Mouse (Mus musculus) left cerebral cortex, adult 9 months (tissue): ENCODE measurements around the gene Efna5.
A peak's percentile ranks its signal among the peaks of the same experiment; 100 is the strongest.

Experiments used
- DNase-seq, 2 experiments: peaks; one replicate each; pipeline ENCODE4 v3.0.0; 2022; ENCODE audit warnings: low spot score in 2 of 2

Gene Efna5

DNA sequence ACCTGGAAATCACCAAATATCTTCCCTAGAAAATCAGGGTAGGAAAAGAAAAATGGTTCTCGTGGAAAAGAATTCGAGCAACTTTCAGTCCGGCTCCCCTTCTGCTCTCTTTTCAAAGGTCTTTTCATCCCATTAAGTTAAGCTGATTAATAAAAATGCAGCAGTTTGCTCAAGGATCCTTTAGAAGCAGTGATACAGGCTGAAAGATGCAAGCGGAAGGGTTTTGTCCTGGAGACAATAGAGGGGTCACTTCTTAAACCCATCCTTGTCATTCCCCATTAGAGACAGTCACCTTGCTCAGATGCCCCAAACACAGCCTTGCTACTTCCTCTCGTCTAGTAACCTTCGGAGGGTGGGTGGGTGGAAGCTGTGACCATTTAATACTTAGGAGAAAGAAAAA, 27.4 kb downstream of the Efna5 start:
- DNase-seq, result no peak

DNA sequence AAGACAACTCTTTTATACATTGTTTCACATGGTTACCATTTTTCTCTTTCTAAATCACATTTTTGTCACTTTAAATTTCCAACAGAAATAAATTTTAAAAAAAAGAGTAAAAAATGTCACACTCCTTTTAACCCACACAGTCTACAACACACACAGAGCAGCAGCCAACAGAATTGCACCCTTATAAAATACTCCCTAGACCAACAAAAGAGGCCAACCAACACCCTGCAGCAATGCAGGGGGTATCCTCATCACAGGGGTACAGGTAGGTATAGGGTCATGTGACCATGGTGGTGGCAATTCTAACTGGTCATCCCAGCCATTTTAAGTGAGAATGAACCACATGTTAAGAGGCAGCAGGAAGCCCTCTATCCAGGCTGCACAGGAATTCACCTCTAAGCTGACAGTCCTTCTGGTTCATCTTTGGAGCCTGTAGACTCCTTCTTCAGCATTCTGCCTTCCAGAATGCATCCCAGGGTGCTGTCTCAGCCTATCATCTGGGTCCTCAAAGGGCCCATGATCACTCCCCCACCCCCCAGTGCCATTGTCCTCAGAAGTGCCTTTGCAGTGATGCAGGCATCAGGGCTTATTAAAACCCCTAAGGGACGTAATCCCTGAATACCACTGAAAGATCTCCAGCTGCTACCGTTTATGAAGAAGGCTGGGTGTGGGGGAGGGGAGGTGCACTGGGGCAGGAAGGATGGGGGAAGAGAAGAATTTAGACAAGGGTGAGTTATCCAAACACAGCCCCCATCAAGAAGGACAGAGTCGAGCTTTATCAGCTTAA, 28.1 kb downstream of the Efna5 start:
- DNase-seq, result no peak

DNA sequence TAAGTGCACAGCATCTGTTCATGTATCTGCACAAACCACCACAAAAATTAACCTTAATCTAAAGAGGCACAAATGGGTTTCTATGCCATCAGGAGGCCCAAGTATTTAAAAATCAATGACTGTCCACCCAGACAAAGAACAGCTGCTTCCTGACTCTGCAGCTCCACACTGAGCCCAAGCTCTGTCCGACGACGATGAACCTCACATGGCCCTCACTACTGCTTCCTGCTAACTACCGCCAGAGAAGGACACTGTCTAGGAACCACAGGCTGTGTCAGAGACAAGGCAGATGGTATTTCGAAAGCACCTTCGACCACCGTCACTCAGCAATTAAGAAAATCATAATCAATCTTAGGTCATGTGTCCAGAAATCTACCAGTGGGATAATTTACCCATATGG, 29.8 kb downstream of the Efna5 start:
- DNase-seq, result no peak

DNA sequence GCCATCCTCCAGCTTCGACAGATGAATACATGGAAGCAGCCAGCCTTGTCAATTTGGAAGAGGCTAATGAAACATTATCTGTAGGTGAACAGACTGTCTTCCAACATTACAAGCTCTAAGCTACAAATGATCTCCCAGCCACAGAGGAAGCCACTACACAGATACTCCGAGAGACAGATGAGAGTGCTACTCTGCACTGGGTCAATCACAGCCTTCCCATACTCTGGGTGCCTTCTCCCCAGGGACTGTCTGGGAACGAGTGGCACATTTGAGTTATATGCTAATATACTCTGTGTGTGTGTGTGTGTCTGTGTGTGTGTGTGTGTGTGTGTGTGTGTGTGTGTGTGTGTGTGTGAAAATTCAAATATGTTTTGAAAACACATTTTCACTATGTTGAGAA, 30.5 kb downstream of the Efna5 start:
- DNase-seq, result no peak

DNA sequence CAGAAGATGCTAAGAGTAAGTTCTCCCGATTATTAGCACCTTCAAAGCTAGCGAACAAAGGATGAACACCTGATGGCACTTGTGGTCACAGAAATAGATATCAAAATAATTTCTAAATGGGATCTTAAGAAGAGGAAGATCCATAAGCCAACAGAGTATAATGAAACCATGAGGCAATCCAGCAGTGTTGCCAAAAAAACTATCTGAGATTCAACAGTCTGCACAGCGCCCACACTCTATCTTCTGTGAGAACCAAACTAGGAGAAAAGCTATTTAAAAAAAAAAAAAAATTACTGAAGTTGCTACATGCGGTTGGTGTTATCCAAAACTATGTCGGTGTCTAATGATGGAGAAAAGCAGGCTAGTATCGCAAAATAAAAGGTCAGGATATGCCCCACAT, 31.4 kb downstream of the Efna5 start:
- DNase-seq, result peak in 1 of 2 experiments; percentile 40

DNA sequence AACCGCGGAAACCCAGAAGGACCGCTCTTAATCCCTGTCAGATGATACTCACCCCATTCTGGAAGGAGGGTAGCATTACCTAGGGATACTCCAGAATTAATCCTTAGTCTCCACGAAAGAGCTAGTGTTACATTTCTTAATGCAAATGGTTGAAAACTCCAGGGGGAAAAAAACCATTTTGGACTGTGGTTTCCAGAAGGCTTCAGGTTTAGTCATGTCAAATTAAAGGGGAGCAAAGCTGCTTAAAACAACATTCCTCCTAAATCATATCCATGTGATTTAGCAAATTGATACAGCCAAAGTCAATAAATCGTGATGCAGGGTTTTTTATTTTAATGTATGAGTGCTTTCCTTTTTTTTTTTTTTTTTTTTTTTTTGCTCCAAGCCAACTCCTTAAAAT, 35.5 kb downstream of the Efna5 start:
- no peak for DNase-seq

DNA sequence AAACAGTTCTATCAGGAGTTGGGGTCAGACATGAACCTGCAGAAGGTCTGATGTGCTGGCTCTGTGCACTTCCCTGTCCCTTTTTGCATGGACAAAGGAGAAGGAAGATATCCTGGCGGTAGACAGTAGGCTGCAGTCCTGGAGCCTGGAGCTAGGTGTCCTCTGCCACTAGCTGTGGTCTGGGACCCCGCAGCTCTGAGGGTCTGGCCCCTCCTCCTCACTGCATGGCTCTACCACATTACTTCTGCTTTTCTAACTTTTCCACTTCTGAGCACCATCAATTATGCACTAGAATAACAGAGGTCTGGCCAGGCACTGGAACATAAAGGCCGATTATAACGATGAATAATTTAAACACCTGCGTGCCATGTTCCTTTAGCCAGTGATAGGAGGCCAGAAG, 36.8 kb downstream of the Efna5 start:
- DNase-seq, result no peak

DNA sequence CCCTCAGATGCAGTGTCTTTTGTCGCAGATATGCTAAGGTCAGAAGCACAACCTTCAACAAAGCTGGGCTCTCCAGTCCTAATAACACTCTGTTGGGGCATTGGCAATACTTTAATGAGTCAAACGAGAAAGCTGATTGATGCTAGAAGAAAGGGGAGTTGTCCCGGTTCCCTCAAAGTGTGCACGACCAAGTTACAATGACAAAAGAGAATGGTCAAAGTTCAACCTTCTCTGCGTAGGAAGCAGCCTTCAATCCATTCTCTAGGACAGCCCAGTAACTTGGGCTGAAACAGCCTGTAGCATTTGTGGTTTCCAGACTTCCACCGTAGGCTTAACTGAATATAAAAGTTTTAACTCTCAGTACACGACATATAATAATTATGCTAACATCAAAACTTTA, 43.8 kb downstream of the Efna5 start:
- DNase-seq, result no peak

DNA sequence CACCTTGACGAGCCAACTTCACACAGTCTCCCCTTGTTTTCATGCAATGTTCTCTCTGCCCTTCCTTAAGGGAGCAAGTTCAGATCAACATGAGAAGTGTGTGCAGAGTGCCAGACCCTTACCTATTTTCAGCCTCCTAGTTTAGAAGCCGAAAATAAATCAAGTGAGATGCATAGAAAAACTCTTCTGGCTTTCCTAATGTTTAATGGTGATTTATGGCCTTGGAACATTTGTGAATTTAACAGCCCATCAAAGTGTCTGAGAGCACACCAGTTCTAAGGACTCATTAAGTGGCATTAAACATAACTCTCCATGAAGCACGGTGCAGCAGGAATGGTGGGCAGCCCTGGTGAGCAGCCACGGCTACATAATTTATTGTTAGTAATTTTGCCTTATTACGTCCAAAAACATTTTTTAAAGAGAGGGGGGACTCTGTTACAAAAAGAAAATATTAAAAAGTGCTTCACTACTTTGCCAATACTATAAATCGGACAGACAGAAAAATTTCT, 44.5 kb downstream of the Efna5 start:
- DNase-seq, result no peak

DNA sequence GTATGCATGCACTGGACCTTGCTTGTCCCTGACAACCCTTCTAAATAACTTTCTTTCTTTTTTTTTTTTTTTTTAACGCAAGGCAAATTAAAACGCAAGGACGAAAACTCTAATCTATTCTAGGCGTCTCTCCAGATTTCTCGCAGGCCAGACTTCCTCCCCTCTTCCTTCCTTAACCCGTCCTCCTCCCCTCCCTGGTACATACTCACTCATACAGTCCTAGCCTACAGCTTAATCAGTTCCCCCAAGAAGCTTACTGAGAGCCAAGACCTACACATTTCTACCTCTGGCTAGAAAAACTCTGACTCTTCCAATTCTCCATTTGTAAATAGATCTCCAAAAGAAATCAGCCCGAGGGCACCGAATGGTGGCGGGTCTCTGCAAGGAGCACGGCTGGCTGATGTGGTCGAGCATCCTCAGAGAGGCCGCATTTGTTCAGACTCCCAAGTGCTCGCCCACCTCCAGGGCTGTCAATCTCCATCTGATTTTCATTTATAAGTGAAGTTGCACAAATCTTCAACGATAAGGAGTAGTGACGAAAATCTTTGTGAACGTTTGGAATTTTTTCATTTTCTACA, 48.5 kb downstream of the Efna5 start:
- no peak for DNase-seq

DNA sequence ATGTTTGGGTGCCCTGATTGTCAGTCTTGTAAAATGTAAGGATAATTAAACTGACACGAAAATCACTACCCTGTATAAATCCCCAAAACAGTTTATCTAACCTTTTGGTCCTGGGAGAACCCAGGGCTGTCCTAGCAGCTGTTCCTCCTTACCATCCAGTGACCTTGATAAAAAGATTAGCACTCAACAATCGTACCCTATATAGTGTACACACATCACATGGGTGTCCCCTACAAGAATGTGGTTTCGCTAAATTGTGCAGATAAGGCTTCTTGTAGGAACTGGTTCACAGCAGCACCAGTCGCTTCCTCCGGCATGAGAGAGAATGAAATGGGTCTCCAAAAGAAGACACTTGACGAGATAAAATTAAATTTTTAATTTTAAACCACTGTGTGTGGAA, 53.6 kb downstream of the Efna5 start:
- DNase-seq, result no peak

DNA sequence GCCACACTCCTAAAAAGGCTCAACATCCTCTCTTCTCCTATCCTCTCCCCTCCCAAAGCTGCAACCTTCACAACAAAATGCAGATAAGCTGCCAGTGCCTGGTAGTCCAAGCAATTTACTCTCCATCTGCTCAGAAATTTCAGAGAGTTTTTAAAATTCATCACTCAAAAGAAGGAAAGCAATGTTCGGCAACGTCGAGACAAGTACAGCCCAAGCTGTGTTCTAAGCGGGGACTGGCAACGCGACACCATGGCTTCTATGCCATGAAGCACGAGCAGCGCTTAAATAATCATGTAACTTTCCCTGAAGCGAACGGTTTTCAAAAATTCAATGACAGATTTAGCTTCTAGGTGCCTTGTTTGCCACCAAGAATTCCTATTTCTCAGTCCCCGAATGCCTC, 59.9 kb downstream of the Efna5 start:
- DNase-seq, result no peak

DNA sequence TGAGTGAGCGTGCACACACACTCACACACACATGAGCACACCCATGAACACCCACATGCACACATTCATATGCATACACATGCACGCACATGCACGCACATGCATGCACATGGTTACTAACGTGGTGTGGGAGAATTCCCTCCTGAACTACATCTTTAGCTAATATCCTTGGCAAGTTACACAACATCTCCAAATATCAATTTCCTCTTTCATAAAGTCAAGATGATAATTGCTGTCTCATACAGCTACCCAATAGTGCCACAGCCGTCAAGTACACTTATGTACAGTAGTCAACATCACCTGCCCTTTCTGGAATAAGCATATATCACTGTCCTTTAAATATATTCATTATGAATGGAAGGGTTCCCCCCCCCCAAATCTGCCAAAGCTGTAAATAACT, 61.2 kb downstream of the Efna5 start:
- no peak for DNase-seq

DNA sequence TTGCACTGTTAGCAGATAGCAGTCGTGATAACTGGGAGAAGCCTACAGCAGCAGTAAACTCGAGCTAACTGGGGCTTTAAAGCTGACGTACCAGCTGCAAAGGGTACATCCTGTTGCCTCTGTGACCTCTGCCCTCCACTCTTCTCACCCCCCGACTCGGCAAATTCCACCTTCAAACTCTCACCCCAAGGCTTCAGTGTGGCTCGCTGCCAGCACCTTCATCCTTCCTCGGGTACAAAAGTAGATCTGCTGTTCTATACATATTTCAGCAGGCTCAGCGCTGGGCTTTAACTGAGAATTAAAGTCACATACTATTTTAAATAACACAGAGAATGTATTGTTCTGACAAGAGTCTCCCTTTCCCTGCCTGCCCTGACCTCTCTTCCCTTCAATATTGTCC, 62.3 kb downstream of the Efna5 start:
- no peak for DNase-seq

DNA sequence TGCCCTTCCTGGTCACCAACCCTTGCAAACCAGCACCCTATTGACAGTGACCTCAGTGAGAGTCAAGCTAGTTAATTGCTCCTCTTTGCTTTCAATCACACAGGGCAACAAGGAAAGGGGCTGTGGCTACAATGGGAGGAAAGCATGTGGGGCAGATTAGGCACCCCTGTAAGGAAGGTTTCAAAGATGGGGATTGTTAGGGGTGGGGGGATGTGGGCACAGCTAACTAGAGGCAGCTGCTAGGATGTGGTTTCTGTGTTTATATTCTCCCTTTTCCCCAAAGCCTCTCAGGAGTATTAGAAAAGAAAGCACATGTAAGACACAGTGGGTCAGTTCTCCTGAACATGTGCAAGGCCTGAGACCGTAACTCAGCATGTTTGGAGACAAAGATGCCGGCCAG, 62.8 kb downstream of the Efna5 start:
- DNase-seq, result no peak

DNA sequence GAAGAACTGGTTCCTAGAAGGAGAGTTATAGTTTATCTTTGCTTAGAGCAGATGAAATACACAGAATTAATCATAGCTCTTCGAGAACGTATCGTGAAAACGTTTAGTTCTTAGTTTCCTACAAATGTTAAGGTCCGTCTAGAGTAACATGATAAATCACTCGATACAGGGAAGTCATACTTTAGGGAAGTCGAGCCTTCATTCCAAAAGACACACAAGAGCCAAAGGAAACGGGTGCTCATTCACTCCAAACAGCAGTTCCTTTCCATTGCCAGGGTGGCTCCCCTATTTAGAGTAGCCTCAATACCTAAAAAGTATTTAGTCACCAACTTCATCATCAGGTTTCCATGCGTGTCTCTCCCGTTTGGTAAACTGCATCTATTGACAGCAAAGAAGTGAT, 64.2 kb downstream of the Efna5 start:
- DNase-seq, result no peak

DNA sequence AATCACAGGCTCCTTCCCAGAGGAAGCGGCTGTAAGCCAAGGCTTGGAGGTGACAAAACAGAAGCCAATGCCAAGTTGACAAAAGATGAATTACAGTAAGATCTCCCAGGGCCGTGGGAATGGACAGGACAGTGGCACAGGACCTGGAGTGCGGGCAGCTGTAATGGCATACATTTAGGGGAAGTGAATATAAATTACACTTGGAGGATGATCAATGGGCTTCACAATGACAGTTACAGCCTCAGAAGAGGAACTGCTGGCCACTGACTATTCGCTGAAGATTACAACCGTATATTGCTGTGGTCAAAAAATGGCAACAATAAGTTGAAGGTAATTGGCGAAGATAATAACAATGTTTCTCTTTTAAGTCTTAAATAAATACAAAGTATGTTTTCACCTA, 67.7 kb downstream of the Efna5 start:
- no peak for DNase-seq

DNA sequence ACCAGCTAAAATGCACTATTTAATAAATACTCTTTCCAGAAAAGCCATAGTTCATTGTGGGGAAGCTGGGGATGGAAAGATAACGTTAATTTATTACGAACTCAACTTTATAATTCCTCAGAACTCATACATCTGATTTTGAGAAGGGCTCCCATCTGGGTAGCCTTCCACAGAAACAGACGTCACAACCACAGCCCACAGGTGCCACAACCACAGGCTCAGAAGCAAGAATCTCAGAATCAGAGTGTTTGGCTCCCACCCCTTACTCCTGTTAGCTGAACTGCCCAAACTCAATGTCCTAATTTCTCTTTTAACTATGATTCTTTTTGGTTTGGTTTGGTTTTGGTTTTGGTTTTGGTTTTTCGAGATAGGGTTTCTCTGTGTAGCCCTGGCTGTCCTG, 73.2 kb downstream of the Efna5 start:
- no peak for DNase-seq

DNA sequence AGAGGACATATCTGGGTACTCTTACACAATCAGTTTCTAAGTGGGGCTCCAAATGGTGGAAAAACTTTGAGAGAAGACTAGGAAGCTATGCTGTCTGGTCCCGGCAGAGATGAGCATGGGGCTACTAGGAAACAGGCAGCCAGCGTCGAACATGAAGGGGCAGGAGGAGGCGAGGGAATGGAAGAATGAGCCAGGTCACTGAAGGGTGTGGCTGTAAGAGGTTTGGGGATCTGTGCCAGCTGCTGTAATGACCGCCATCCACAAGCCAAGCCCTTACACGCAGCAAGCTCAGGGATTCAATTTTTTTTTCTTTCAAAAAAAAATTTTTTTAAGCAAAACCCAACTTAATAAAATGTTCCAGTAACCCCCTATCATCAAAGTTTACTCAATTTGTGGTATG, 74.5 kb downstream of the Efna5 start:
- no peak for DNase-seq

DNA sequence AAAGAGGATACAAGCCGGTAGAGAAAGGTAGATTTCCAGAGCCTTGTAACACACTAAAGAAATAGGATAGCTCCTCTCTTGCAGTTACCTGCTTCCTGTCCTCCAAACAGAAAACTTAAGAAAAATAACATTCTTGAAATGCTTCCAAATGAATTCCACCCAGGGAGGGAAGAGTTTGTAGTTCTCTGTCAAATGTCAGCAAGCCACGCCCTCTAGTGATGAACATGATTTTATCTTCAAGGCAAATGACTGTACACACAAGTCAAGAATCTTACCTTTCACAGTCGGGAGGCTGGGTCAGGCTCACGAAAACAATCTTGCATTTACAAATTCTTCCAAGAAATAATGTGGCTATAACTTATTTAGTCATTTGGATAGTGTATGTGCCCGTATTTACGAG, 78.4 kb downstream of the Efna5 start:
- no peak for DNase-seq

DNA sequence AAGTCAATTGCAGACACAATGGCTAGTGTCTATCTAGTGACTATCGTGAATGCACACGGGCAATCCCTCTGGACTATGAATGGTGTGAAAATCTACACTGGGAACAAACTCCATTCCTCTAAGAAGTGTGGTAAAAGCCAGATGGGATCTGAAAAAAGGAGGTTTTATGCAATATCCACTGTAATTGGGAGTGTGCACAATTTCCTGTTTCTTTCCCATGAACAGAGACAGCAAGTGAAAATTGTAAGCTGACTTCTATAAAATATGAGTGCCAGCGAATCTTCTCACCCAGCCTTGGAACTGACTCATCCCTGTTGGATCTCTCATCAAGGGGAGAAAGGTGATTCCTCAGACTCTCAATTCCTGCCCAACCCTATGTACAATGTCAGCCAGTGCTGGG, 83.8 kb downstream of the Efna5 start:
- peak in 1 of 2 experiments; percentile 29 for DNase-seq

DNA sequence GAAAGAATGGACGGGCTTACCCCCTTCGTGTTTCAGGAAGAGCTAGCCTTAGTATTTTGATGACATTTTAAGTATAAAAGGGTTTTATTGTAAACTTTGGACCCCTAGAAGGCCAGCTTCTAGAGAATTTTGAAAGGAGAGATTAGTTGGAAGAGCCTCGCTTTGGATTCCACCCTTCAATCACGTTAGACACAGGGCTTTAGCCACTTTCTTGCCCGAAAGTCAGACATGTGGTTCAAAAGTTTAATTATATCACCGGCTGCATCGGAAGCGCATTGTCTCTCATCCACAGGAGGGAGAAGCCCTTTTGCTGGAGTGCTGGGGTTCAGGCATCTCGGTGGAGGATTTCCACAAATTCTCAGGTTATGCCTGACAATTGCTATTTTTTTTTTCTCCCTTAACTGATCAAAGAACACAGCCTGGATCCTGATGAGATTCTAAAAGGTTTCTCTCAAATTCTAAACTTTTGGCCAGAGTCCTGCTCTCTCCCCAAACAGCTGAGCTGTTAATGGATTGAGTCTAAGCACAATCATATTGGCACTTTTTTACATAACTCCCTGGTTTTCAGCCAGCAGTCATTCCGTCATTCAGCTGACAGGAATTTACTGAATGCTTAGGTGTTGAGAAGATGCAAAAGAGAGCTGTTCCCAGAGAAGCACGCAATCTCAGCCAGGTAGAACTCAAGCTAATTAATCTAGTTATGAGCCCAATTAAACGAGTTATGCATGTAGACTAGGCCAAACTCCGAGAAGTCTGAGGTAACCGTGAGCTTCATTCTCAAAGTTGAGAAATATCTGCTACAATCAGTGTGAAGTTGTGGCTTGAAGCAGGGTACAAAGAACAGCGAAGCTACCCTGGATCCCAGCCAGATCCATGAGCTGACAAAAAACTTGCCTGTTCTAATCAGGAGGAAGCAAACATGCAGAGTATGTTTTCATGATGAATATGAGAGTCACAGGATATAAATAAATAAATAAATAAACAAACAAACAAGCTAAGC, 91.5 kb downstream of the Efna5 start:
- no peak for DNase-seq
